Mouse (Mus musculus): Measurements from ENCODE around the gene 9130019O22Rik.
"Not testable (repeated sequence)": the region's sequence is repeated elsewhere in the genome, so short reads cannot be mapped to it uniquely, and the experiment has no call there.

Gene 9130019O22Rik

GRCm38 (mm10) chr7:127375271-127376245 lies 11.4 kb downstream of the 9130019O22Rik start, which contains the start of gene Zfp747:
Zfp747 (minus strand) TSS chr7:127376050.
- DNase-seq (ENCODE audit: low spot score in 2 of 2): peak; percentile 89 to 92

GRCm38 (mm10) chr7:127371870-127372269 lies 15.1 kb downstream of the 9130019O22Rik start:
- DNase-seq (ENCODE audit: low spot score in 2 of 2): not testable (repeated sequence)

- no peak for DNase-seq (ENCODE audit: low spot score in 2 of 2)
Observed at GRCm38 (mm10) chr7:127371213-127371612, 15.8 kb downstream of the 9130019O22Rik start.

- no peak for DNase-seq (ENCODE audit: low spot score in 2 of 2)
Observed at GRCm38 (mm10) chr7:127366249-127366648, 20.7 kb downstream of the 9130019O22Rik start.

GRCm38 (mm10) chr7:127364166-127364565 lies 22.8 kb downstream of the 9130019O22Rik start:
- no peak for DNase-seq (ENCODE audit: low spot score in 2 of 2)

GRCm38 (mm10) chr7:127363475-127363921 lies 23.5 kb downstream of the 9130019O22Rik start:
- DNase-seq (ENCODE audit: low spot score in 2 of 2): no peak

GRCm38 (mm10) chr7:127362418-127362817 lies 24.5 kb downstream of the 9130019O22Rik start:
- not testable (repeated sequence) for DNase-seq (ENCODE audit: low spot score in 2 of 2)

GRCm38 (mm10) chr7:127361449-127361848 lies 25.5 kb downstream of the 9130019O22Rik start:
- DNase-seq (ENCODE audit: low spot score in 2 of 2): no peak

- no peak for DNase-seq (ENCODE audit: low spot score in 2 of 2)
Observed at GRCm38 (mm10) chr7:127360265-127360664, 26.7 kb downstream of the 9130019O22Rik start.

GRCm38 (mm10) chr7:127358472-127358871 lies 28.5 kb downstream of the 9130019O22Rik start:
- DNase-seq (ENCODE audit: low spot score in 2 of 2): no peak

- no peak for DNase-seq (ENCODE audit: low spot score in 2 of 2)
Observed at GRCm38 (mm10) chr7:127357871-127358270, 29.1 kb downstream of the 9130019O22Rik start.

- no peak for DNase-seq (ENCODE audit: low spot score in 2 of 2)
Observed at GRCm38 (mm10) chr7:127355796-127356195, 31.2 kb downstream of the 9130019O22Rik start.

GRCm38 (mm10) chr7:127351230-127352004 lies 35.5 kb downstream of the 9130019O22Rik start:
- no peak for DNase-seq (ENCODE audit: low spot score in 2 of 2)

GRCm38 (mm10) chr7:127346676-127347075 lies 40.3 kb downstream of the 9130019O22Rik start:
- DNase-seq (ENCODE audit: low spot score in 2 of 2): no peak

- peak; percentile 74 to 79 for DNase-seq (ENCODE audit: low spot score in 2 of 2)
Observed at GRCm38 (mm10) chr7:127345512-127346325, 41.2 kb downstream of the 9130019O22Rik start, which contains the start of gene Zfp768. Zfp768 (minus strand) TSS chr7:127345589.

GRCm38 (mm10) chr7:127345092-127345491 lies 41.9 kb downstream of the 9130019O22Rik start:
- peak; percentile 29 to 37 for DNase-seq (ENCODE audit: low spot score in 2 of 2)

- DNase-seq (ENCODE audit: low spot score in 2 of 2): no peak
Observed at GRCm38 (mm10) chr7:127344371-127344770, 42.6 kb downstream of the 9130019O22Rik start.

GRCm38 (mm10) chr7:127343351-127344019 lies 43.5 kb downstream of the 9130019O22Rik start:
- no peak for DNase-seq (ENCODE audit: low spot score in 2 of 2)

- DNase-seq (ENCODE audit: low spot score in 2 of 2): no peak
Observed at GRCm38 (mm10) chr7:127342888-127343287, 44.1 kb downstream of the 9130019O22Rik start.

- DNase-seq (ENCODE audit: low spot score in 2 of 2): no peak
Observed at GRCm38 (mm10) chr7:127342332-127342731, 44.6 kb downstream of the 9130019O22Rik start.

- DNase-seq (ENCODE audit: low spot score in 2 of 2): not testable (repeated sequence)
Observed at GRCm38 (mm10) chr7:127341861-127342260, 45.1 kb downstream of the 9130019O22Rik start.
